Mouse (Mus musculus): Measurements from ENCODE around the gene Cx3cr1.
"Not testable (repeated sequence)": the region's sequence is repeated elsewhere in the genome, so short reads cannot be mapped to it uniquely, and the experiment has no call there.

Cx3cr1 gene

DNA sequence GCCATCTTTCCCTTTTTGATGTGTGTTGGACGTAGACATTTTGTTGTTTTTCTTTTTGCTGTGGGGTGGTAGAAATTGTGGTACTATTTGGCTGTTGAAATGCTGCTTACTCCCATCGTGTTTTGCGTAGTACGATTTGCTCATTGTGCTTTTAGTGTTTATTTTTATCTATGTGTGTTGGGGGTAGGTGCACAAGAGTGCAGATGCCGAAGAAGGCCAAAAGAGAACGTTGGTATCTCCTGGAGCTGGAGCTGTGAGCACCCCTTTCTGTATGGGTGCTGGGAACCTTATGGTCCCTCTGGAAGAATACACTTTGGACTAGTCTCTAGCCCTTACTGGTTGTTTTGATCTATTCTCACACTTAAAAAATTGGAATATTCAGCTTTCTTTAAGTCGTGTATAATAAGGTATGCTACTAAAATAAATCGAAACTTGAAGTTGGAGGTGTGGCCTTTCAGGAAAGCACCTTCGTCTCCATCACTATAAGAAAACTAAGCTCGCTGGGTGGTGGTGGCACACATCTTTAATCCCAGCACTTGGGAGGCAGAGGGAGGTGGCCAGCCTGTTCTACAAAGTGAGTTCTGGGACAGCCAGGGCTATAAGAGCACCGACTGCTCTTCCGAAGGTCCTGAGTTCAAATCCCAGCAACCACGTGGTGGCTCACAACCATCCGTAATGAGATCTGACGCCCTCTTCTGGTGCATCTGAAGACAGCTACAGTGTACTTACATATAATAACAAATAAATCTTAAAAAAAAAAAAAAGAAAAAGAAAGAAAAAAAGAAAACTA, 41.7 kb upstream of the Cx3cr1 start:
- Histone ChIP-seq H3K4me3 (replicated peaks; ENCODE audit: low read length) (peak overlapping the region; percentile 98), H3K36me3 (ENCODE audit: insufficient read depth, low read length) (peaks cover 3% of the 10 kb centered on the region), H3K27me3 (ENCODE audit: insufficient read depth, low read length) (no peaks in the 10 kb centered on the region), H3K9me3 (ENCODE audit: low read length) (peaks cover 20% of the 10 kb centered on the region), H3K4me1 (replicated peaks; ENCODE audit: low read depth, low read length) (peaks cover 47% of the 10 kb centered on the region)
- TF ChIP-seq NANOG (IDR thresholded peaks at IDR 0.05; ENCODE audit: borderline replicate concordance, low read length) (no peak), POU5F1 (IDR thresholded peaks at IDR 0.05; ENCODE audit: borderline replicate concordance, low read length) (no peak), CTCF (conservative IDR thresholded peaks at IDR 0.05; ENCODE audit: low read length) (no peak)

- Histone ChIP-seq H3K4me3 (replicated peaks; ENCODE audit: low read length) (peak within 1 kb of the TSS; percentile 98), H3K4me1 (replicated peaks; ENCODE audit: low read depth, low read length) (peaks cover 38% of the 10 kb centered on the region), H3K27me3 (ENCODE audit: insufficient read depth, low read length) (no peaks in the 10 kb centered on the region), H3K9me3 (ENCODE audit: low read length) (peaks cover 20% of the 10 kb centered on the region), H3K36me3 (ENCODE audit: insufficient read depth, low read length) (peaks cover 3% of the 10 kb centered on the region)
- no peak for TF ChIP-seq POU5F1 (IDR thresholded peaks at IDR 0.05; ENCODE audit: borderline replicate concordance, low read length)
- TF ChIP-seq CTCF (conservative IDR thresholded peaks at IDR 0.05; ENCODE audit: low read length): peak; percentile 81
- no peak for TF ChIP-seq NANOG (IDR thresholded peaks at IDR 0.05; ENCODE audit: borderline replicate concordance, low read length)
These were observed 40.7 kb upstream of the Cx3cr1 start, which contains the start of gene Slc25a38 for GRCm38 (mm10) chr9:120110211-120111018. Slc25a38 (plus strand) TSS chr9:120110374.

GRCm38 (mm10) chr9:120108953-120109352, 39.3 kb upstream of the Cx3cr1 start:
- Histone ChIP-seq H3K9me3 (ENCODE audit: low read length) (peaks cover 26% of the 10 kb centered on the region), H3K4me1 (replicated peaks; ENCODE audit: low read depth, low read length) (peaks cover 23% of the 10 kb centered on the region)
- not testable (repeated sequence) for H3K4me3 ChIP-seq (replicated peaks; ENCODE audit: low read length); H3K27me3 ChIP-seq (ENCODE audit: insufficient read depth, low read length); H3K36me3 ChIP-seq (ENCODE audit: insufficient read depth, low read length)

DNA sequence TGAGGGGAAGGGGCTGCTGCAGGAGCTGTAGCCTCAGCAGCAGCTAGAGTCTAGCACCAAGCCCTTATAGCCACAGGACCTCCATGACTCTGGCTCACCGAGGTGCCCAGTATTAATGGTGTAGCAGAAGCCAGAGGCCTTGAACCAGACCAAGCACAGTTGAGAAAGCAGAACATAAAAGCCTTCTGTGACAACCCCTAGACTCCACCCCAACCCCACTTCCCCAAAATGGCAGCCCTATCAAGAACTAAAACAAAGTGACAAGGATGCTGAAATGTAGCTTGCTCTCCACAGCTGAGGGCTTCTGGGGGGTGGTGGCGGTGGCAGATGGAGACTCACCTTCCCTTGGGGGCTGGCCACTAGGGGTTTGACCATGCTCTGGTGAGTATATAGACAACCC, 31.5 kb upstream of the Cx3cr1 start:
- H3K4me1 ChIP-seq (replicated peaks; ENCODE audit: low read depth, low read length): peaks cover 5% of the 10 kb centered on the region
- H3K27me3 ChIP-seq (ENCODE audit: insufficient read depth, low read length): no peaks in the 10 kb centered on the region
- H3K4me3 ChIP-seq (replicated peaks; ENCODE audit: low read length): no peak overlapping the region
- no peak for TF ChIP-seq CTCF (conservative IDR thresholded peaks at IDR 0.05; ENCODE audit: low read length)
- no peak for TF ChIP-seq POU5F1 (IDR thresholded peaks at IDR 0.05; ENCODE audit: borderline replicate concordance, low read length)
- TF ChIP-seq NANOG (IDR thresholded peaks at IDR 0.05; ENCODE audit: borderline replicate concordance, low read length): no peak
- peaks cover 41% of the 10 kb centered on the region for H3K9me3 ChIP-seq (ENCODE audit: low read length)
- no peaks in the 10 kb centered on the region for H3K36me3 ChIP-seq (ENCODE audit: insufficient read depth, low read length)

- no peaks in the 10 kb centered on the region for H3K27me3 ChIP-seq (ENCODE audit: insufficient read depth, low read length)
- H3K4me1 ChIP-seq (replicated peaks; ENCODE audit: low read depth, low read length): peaks cover 5% of the 10 kb centered on the region
- TF ChIP-seq NANOG (IDR thresholded peaks at IDR 0.05; ENCODE audit: borderline replicate concordance, low read length) (no peak), POU5F1 (IDR thresholded peaks at IDR 0.05; ENCODE audit: borderline replicate concordance, low read length) (no peak), CTCF (conservative IDR thresholded peaks at IDR 0.05; ENCODE audit: low read length) (no peak)
- H3K36me3 ChIP-seq (ENCODE audit: insufficient read depth, low read length): no peaks in the 10 kb centered on the region
- H3K9me3 ChIP-seq (ENCODE audit: low read length): peaks cover 38% of the 10 kb centered on the region
- H3K4me3 ChIP-seq (replicated peaks; ENCODE audit: low read length): no peak overlapping the region
These were observed 29.6 kb upstream of the Cx3cr1 start for GRCm38 (mm10) chr9:120099304-120099703.

GRCm38 (mm10) chr9:120098682-120099081, 29.0 kb upstream of the Cx3cr1 start:
- Histone ChIP-seq H3K36me3 (ENCODE audit: insufficient read depth, low read length) (no peaks in the 10 kb centered on the region), H3K4me1 (replicated peaks; ENCODE audit: low read depth, low read length) (peaks cover 5% of the 10 kb centered on the region), H3K27me3 (ENCODE audit: insufficient read depth, low read length) (peaks cover 2% of the 10 kb centered on the region; the same call in 1 of the 2 replicates), H3K9me3 (ENCODE audit: low read length) (peaks cover 32% of the 10 kb centered on the region), H3K4me3 (replicated peaks; ENCODE audit: low read length) (no peak overlapping the region)
- TF ChIP-seq CTCF (conservative IDR thresholded peaks at IDR 0.05; ENCODE audit: low read length) (peak; percentile 83), NANOG (IDR thresholded peaks at IDR 0.05; ENCODE audit: borderline replicate concordance, low read length) (no peak), POU5F1 (IDR thresholded peaks at IDR 0.05; ENCODE audit: borderline replicate concordance, low read length) (no peak)

DNA sequence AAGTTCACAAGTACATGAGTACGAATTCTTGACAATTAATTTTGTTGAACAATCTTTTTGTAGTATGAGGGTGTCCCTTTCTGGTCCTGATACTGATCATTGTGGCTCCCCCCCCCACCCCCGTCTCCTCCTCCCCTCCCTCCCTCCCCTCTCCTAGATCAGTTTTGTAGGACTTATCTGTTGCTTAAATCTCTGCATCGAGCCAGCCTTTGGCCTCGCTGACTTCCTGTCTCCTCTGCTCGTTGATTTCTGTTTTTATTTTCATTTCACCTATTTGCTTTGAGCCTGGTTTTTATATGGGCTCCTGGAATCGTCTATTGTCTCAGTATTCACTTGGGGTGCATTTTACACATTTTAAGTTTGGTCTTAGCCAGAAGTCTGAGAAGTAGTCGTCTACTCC, 26.2 kb upstream of the Cx3cr1 start:
- Histone ChIP-seq H3K4me3 (replicated peaks; ENCODE audit: low read length) (no peak overlapping the region), H3K9me3 (ENCODE audit: low read length) (peaks cover 11% of the 10 kb centered on the region), H3K4me1 (replicated peaks; ENCODE audit: low read depth, low read length) (peaks cover 5% of the 10 kb centered on the region), H3K27me3 (ENCODE audit: insufficient read depth, low read length) (peaks cover 4% of the 10 kb centered on the region; the same call in 1 of the 2 replicates), H3K36me3 (ENCODE audit: insufficient read depth, low read length) (no peaks in the 10 kb centered on the region)
- TF ChIP-seq CTCF (conservative IDR thresholded peaks at IDR 0.05; ENCODE audit: low read length) (no peak), NANOG (IDR thresholded peaks at IDR 0.05; ENCODE audit: borderline replicate concordance, low read length) (no peak), POU5F1 (IDR thresholded peaks at IDR 0.05; ENCODE audit: borderline replicate concordance, low read length) (no peak)

- peaks cover 5% of the 10 kb centered on the region for H3K4me1 ChIP-seq (replicated peaks; ENCODE audit: low read depth, low read length)
- peaks cover 4% of the 10 kb centered on the region; the same call in 1 of the 2 replicates for H3K27me3 ChIP-seq (ENCODE audit: insufficient read depth, low read length)
- no peaks in the 10 kb centered on the region for H3K36me3 ChIP-seq (ENCODE audit: insufficient read depth, low read length)
- H3K4me3 ChIP-seq (replicated peaks; ENCODE audit: low read length): no peak overlapping the region
- no peak for TF ChIP-seq CTCF (conservative IDR thresholded peaks at IDR 0.05; ENCODE audit: low read length)
- TF ChIP-seq NANOG (IDR thresholded peaks at IDR 0.05; ENCODE audit: borderline replicate concordance, low read length): no peak
- no peak for TF ChIP-seq POU5F1 (IDR thresholded peaks at IDR 0.05; ENCODE audit: borderline replicate concordance, low read length)
- peaks cover 7% of the 10 kb centered on the region for H3K9me3 ChIP-seq (ENCODE audit: low read length)
These were observed 24.0 kb upstream of the Cx3cr1 start for GRCm38 (mm10) chr9:120093701-120094100.
